Mouse (Mus musculus) inflammation-experienced regulatory T-cells, adult 6 months (primary cell): ENCODE data around the gene Lad1. TPM values are rescaled to one million over a fixed set of nuclear protein-coding genes. Genes with fewer than 3 reads are reported as not detected.

Source experiments
- ATAC-seq: one replicate; pipeline ENCODE4 v1.8.0; 2017
- polyA plus RNA-seq, 3 experiments: library from polyadenylated mRNA; unstranded; fragments of 100-300 nt; shearing (Covaris generic); gene quantifications; one replicate each; pipeline ENCODE4 v1.2.1; 2017

Lad1 gene
- polyA plus RNA-seq, 3 experiments from 2014 or later = 1.9 to 5.2 (median 2.4) TPM

GRCm38 (mm10) chr1:135810180-135810579 is 8.2 kb upstream of the Lad1 start:
- no peak for ATAC-seq

GRCm38 (mm10) chr1:135811016-135811646 is 7.3 kb upstream of the Lad1 start:
- ATAC-seq = peak; percentile 60

- ATAC-seq = no peak
Measured at GRCm38 (mm10) chr1:135812205-135812604, 6.2 kb upstream of the Lad1 start.

GRCm38 (mm10) chr1:135812618-135813017 is 5.8 kb upstream of the Lad1 start:
- no peak for ATAC-seq

GRCm38 (mm10) chr1:135813071-135813470 is 5.3 kb upstream of the Lad1 start:
- ATAC-seq = no peak

- no peak for ATAC-seq
Measured at GRCm38 (mm10) chr1:135813687-135814395, 4.6 kb upstream of the Lad1 start.

- no peak for ATAC-seq
Measured at GRCm38 (mm10) chr1:135814531-135814930, 3.9 kb upstream of the Lad1 start.

GRCm38 (mm10) chr1:135817595-135817994 is 803 bp upstream of the Lad1 start:
- ATAC-seq = peak; percentile 84

- ATAC-seq = no peak
Measured at GRCm38 (mm10) chr1:135820071-135820470, 1.7 kb downstream of the Lad1 start.

GRCm38 (mm10) chr1:135820736-135821364 is 2.5 kb downstream of the Lad1 start:
- ATAC-seq = no peak

GRCm38 (mm10) chr1:135821780-135822179 is 3.4 kb downstream of the Lad1 start:
- no peak for ATAC-seq

- no peak for ATAC-seq
Measured at GRCm38 (mm10) chr1:135828918-135829317, 10.5 kb downstream of the Lad1 start.

- ATAC-seq = no peak
Measured at GRCm38 (mm10) chr1:135834206-135834859, 15.9 kb downstream of the Lad1 start.

- no peak for ATAC-seq
Measured at GRCm38 (mm10) chr1:135834983-135835382, 16.6 kb downstream of the Lad1 start.

GRCm38 (mm10) chr1:135835716-135836483 is 17.5 kb downstream of the Lad1 start, which contains the start of gene Tnnt2:
Gene Tnnt2 (plus strand): TSS chr1:135836354.
- ATAC-seq = no peak

GRCm38 (mm10) chr1:135838626-135839025 is 20.2 kb downstream of the Lad1 start:
- ATAC-seq = no peak

- ATAC-seq = no peak
Measured at GRCm38 (mm10) chr1:135839065-135839464, 20.7 kb downstream of the Lad1 start.

- no peak for ATAC-seq
Measured at GRCm38 (mm10) chr1:135840675-135841395, 22.4 kb downstream of the Lad1 start.

GRCm38 (mm10) chr1:135843519-135844262 is 25.3 kb downstream of the Lad1 start:
- no peak for ATAC-seq

GRCm38 (mm10) chr1:135844481-135844880 is 26.1 kb downstream of the Lad1 start:
- ATAC-seq = no peak

- no peak for ATAC-seq
Measured at GRCm38 (mm10) chr1:135846632-135847031, 28.2 kb downstream of the Lad1 start.
